Mouse (Mus musculus): Measurements from ENCODE around the gene Gm9817.

DNA sequence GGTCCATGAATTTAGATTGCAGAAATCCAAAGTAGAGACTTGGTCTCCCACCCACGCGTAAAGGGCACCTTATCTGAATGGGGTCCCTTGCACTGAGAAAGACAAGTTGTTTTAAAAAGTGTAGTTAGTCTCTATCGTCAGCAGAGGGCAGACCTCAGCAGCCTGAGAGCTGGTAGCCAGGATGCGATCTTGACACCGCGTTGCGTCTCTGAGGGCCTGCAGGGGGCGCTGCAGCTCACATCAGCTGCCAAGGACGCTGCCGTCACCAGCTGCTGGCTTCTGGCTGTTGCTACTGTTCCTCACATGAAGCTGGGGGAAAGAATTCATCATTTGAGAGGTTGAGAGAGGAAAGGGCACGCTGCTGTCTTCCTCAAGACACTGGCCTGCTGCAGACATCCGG is 47.7 kb upstream of the Gm9817 start:
- TF ChIP-seq FLI1 (IDR thresholded peaks at IDR 0.05; ENCODE audit: low read length) (no peak), GATA1 (IDR thresholded peaks at IDR 0.05; ENCODE audit: borderline replicate concordance, low read length) (no peak)
